Mouse (Mus musculus): ENCODE measurements around the gene Wdpcp. TPM values are rescaled to one million over a fixed set of nuclear protein-coding genes. Genes with fewer than 3 reads are reported as not detected.

The Wdpcp gene
- polyA plus RNA-seq, 1 experiment from 2014 or later = 13.5 TPM

DNA sequence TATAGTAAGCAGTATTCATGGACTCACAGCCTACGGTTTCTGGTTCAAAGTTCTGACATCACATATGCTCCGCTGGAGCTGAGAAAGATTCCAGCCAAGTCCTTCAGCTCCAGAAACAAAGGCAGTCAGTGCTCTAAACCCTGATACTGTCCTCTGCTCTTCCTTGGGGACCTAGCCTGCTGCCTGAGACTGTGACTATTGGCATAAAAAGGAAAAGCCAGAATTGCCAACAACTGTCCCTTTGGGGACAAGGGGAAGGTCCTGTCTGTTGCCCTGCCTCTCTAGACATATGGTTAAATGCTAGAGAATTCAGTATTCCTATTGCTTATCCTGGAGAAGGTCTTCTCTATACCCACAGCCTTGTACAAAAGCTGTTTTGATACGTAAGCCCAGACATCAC lies 252.9 kb downstream of the Wdpcp start:
- Histone ChIP-seq H3K4me1 (no peaks in the 10 kb centered on the region; the same call in 1 of the 2 replicates), H3K27me3 (no peaks in the 10 kb centered on the region), H3K4me2 (replicated peaks) (no peak overlapping the region), H3K9ac (no peak overlapping the region), H3K36me3 (no peaks in the 10 kb centered on the region), H3K27ac (no peak overlapping the region), H3K4me3 (no peak overlapping the region), H3K9me3 (no peaks in the 10 kb centered on the region)
- WGBS = 91% methylated on average over 3 of the region's 3 CpGs
- ATAC-seq (ENCODE audit: insufficient number of reproducible peaks, insufficient read depth, low FRiP score, low TSS enrichment) = no peak

DNA sequence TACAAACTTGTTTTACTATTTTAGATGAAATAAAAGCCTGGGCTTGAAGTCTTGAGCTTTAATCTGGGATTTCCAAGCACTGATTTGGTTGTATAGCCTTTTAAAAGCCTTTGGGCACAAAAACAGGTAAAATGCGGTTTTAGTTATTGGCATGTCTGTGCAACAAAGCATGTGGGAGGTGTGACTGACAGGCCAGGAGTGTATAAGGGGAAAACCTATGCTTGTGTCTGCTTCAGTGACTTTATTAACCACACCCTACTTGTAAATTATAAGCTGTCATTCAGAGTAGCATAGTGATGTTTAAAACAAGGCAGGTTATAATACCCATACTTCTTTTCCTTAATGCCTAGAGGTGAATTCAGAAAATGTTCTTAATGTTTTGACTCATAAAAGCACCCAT lies 254.5 kb downstream of the Wdpcp start:
- no peak overlapping the region for H3K4me2 ChIP-seq (replicated peaks)
- no peak for ATAC-seq (ENCODE audit: insufficient number of reproducible peaks, insufficient read depth, low FRiP score, low TSS enrichment)
- H3K4me3 ChIP-seq = no peak overlapping the region
- no peak overlapping the region for H3K9ac ChIP-seq
- no peaks in the 10 kb centered on the region for H3K9me3 ChIP-seq
- H3K27ac ChIP-seq = no peak overlapping the region
- H3K4me1 ChIP-seq = no peaks in the 10 kb centered on the region; the same call in 1 of the 2 replicates
- H3K36me3 ChIP-seq = no peaks in the 10 kb centered on the region
- H3K27me3 ChIP-seq = no peaks in the 10 kb centered on the region
- 71% methylated on average over 1 of the region's 1 CpGs for WGBS

DNA sequence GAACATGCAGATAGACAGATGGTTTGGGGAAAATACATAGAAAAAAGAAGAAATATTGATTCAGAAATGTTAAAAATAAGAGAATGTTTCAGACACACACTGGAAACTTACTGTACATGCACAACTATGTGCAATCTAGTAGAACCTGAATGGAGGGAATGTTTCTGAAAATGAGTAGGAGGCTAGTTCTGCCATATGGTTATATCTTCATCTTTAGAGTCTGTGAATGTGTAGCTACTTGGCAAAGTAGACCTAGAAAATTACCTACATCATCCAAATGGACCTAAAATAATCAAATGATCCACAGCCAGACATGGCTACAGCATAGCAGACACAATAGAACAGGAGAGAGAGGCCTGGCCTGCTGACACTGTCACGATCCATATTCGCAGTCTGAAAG lies 275.0 kb downstream of the Wdpcp start:
- no peak for ATAC-seq (ENCODE audit: insufficient number of reproducible peaks, insufficient read depth, low FRiP score, low TSS enrichment)
- Histone ChIP-seq H3K4me3 (no peak overlapping the region), H3K9me3 (no peaks in the 10 kb centered on the region), H3K27ac (no peak overlapping the region), H3K36me3 (no peaks in the 10 kb centered on the region), H3K4me2 (replicated peaks) (no peak overlapping the region), H3K9ac (no peak overlapping the region), H3K27me3 (no peaks in the 10 kb centered on the region), H3K4me1 (no peaks in the 10 kb centered on the region)
- WGBS = 95% methylated on average over 2 of the region's 2 CpGs

DNA sequence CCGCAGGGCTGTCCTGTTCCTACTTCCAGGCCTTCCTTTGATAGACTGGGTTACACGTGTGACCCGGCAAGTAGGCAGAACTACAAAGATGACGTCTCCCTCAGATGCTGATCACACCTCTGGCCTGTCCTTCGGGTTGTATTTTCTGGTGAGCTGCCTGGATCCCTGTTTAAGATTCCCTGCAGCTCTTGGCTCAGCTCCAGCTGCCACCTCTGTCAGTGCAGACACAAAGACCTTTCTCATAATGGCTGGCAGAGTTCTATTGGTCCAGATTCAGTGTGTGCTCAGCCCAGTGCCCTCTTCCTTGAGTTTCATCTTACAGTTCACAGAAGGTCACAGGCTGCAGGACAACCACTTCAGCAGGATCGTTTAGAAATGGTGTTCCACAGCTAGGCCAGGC lies 292.0 kb downstream of the Wdpcp start:
- H3K4me2 ChIP-seq (replicated peaks) = no peak overlapping the region
- H3K9me3 ChIP-seq = no peaks in the 10 kb centered on the region
- WGBS = 42% methylated on average over 6 of the region's 6 CpGs
- H3K36me3 ChIP-seq = no peaks in the 10 kb centered on the region
- H3K27ac ChIP-seq = 0 out of 2 replicates have a peak overlapping the region, but pooled peaks have one; percentile 13
- H3K4me3 ChIP-seq = no peak overlapping the region
- no peak for ATAC-seq (ENCODE audit: insufficient number of reproducible peaks, insufficient read depth, low FRiP score, low TSS enrichment)
- no peaks in the 10 kb centered on the region for H3K4me1 ChIP-seq
- H3K27me3 ChIP-seq = no peaks in the 10 kb centered on the region
- no peak overlapping the region for H3K9ac ChIP-seq

DNA sequence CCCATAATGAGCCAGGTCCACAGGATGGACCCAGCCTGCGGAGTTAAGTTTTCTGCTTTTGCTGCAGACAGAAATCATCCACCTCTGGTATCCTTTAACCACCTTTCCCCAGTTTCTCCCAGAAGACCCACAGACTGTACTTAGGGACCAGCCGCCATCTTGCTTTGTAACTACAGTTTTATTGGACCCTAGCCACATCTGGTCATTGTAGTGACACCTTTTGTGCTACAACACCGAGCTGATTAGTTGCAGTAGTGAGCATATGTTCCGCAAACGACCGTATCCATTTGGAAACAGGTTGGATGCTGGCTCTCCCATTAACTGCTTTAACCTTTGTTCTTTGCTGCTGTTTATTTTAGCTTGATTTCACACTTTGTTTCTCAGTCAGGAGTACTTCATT lies 292.5 kb downstream of the Wdpcp start:
- Histone ChIP-seq H3K4me1 (no peaks in the 10 kb centered on the region), H3K4me3 (no peak overlapping the region), H3K27ac (0 out of 2 replicates have a peak overlapping the region, but pooled peaks have one; percentile 13), H3K36me3 (no peaks in the 10 kb centered on the region), H3K9me3 (no peaks in the 10 kb centered on the region), H3K4me2 (replicated peaks) (no peak overlapping the region), H3K27me3 (no peaks in the 10 kb centered on the region), H3K9ac (no peak overlapping the region)
- ATAC-seq (ENCODE audit: insufficient number of reproducible peaks, insufficient read depth, low FRiP score, low TSS enrichment) = no peak
- WGBS = 70% methylated on average over 6 of the region's 6 CpGs

DNA sequence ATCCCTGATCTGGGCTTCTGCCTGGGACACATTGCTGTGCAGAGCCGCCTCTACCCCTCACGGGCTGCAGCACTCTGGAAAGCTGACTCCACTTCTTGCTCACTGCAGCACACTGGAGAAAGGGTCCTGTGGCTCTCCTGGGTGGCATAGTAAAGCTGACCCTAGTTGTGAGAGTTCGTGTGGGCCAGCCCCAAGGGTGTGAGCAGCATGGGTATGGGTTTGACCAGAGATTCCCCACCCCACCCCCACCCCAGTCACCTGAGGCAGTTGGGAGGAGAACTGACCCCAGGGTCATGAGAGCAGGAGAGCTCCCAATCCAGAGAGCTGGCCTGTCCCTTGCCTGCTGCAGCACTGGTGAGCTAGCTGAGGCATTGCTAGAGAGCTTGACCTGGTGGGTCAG lies 296.6 kb downstream of the Wdpcp start:
- Histone ChIP-seq H3K4me1 (no peaks in the 10 kb centered on the region), H3K27ac (no peak overlapping the region), H3K36me3 (no peaks in the 10 kb centered on the region), H3K9me3 (no peaks in the 10 kb centered on the region), H3K4me2 (replicated peaks) (no peak overlapping the region), H3K4me3 (no peak overlapping the region), H3K9ac (no peak overlapping the region), H3K27me3 (no peaks in the 10 kb centered on the region)
- 0 out of 2 replicates have a peak, but pooled peaks have one; percentile 22 for ATAC-seq (ENCODE audit: insufficient number of reproducible peaks, insufficient read depth, low FRiP score, low TSS enrichment)
- 61% methylated on average over 3 of the region's 3 CpGs for WGBS

DNA sequence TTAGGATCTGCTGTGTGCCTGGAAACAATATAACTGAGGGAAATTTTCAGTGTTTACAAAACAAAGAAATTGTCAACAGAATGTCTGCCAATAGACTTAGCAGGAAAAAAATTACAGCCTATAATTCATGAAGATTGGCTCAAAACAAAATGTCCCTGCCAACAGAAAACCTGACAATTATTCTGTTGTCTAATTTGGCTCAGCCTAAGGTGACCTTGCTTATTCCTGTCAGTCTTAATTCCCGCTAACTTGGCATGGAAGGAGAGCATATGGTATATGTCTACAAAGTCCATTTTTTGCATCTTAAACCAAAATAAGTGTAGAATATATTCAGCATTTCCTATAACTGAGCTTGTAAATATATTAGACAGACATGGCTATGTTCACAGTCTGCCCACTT lies 298.8 kb downstream of the Wdpcp start:
- Histone ChIP-seq H3K27me3 (no peaks in the 10 kb centered on the region), H3K4me1 (no peaks in the 10 kb centered on the region), H3K4me3 (no peak overlapping the region), H3K9me3 (no peaks in the 10 kb centered on the region), H3K4me2 (replicated peaks) (no peak overlapping the region), H3K9ac (no peak overlapping the region), H3K36me3 (no peaks in the 10 kb centered on the region), H3K27ac (no peak overlapping the region)
- 80% methylated on average over 1 of the region's 1 CpGs for WGBS
- no peak for ATAC-seq (ENCODE audit: insufficient number of reproducible peaks, insufficient read depth, low FRiP score, low TSS enrichment)

DNA sequence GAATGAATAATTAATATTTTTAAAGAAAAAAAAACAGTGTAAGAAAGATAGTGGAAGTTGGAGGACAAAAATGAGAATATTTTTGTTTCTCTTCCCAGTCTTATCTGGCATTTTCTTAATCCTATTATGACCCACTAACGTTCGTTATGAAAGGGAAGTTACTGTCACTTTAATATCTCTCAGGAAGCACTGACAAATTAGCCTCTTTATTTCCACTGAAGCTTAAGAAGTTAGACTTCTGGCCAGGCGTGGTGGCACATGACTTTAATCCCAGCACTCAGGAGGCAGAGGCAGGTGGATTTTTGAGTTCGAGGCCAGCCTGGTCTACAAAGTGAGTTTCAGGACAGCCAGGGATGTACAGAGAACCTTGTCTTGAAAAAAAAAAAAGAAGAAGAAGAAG lies 299.7 kb downstream of the Wdpcp start:
- H3K9ac ChIP-seq = no peak overlapping the region
- 73% methylated on average over 4 of the region's 4 CpGs for WGBS
- H3K36me3 ChIP-seq = no peaks in the 10 kb centered on the region
- H3K9me3 ChIP-seq = no peaks in the 10 kb centered on the region
- no peak overlapping the region for H3K27ac ChIP-seq
- H3K4me2 ChIP-seq (replicated peaks) = no peak overlapping the region
- H3K27me3 ChIP-seq = no peaks in the 10 kb centered on the region
- H3K4me3 ChIP-seq = no peak overlapping the region
- ATAC-seq (ENCODE audit: insufficient number of reproducible peaks, insufficient read depth, low FRiP score, low TSS enrichment) = no peak
- H3K4me1 ChIP-seq = no peaks in the 10 kb centered on the region

DNA sequence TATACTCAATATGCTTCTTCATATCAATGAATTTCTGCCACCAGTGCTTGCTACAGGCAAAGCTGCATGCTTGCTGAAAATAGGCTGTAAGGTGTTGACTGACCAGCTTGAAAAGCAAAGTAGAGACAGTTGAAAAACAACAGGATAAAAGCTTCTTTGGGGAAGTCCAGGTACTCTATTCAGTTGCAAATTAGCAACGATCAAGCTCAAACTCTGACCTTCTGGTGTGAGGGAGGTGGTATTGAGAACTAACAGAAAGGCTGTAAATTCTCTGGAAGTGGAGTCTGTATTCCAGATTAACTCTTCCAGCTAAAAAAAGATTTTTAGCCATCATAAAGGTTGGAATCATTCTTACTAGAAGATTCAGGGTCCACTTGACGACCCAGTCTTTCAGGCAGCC lies 303.0 kb downstream of the Wdpcp start:
- Histone ChIP-seq H3K27me3 (no peaks in the 10 kb centered on the region), H3K27ac (no peak overlapping the region), H3K4me2 (replicated peaks) (no peak overlapping the region), H3K4me1 (no peaks in the 10 kb centered on the region), H3K9ac (no peak overlapping the region), H3K36me3 (no peaks in the 10 kb centered on the region), H3K4me3 (no peak overlapping the region), H3K9me3 (no peaks in the 10 kb centered on the region)
- WGBS = 87% methylated on average over 2 of the region's 2 CpGs
- ATAC-seq (ENCODE audit: insufficient number of reproducible peaks, insufficient read depth, low FRiP score, low TSS enrichment) = no peak

DNA sequence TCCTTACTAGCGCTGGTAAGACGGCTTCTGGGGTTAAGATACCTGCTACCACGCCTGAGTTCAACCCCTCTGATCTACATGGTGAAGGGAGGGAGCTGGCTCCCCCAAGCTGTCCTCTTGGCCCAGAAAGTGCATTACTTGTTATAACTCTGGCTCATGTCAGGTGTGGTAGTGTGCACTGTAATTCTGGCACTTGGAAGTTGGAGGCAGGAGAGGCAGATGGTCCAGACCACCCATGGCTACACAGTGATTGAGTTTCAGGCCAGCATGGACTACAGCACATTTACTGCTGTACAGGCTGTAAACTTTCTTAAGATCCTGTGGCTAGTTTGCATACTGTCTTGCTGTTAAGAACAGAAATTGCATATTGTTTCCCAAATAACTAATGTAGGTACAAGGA lies 322.7 kb downstream of the Wdpcp start:
- no peak overlapping the region for H3K9ac ChIP-seq
- no peaks in the 10 kb centered on the region for H3K4me1 ChIP-seq
- no peaks in the 10 kb centered on the region for H3K9me3 ChIP-seq
- no peaks in the 10 kb centered on the region for H3K27me3 ChIP-seq
- H3K36me3 ChIP-seq = no peaks in the 10 kb centered on the region
- H3K4me2 ChIP-seq (replicated peaks) = no peak overlapping the region
- no peak overlapping the region for H3K27ac ChIP-seq
- ATAC-seq (ENCODE audit: insufficient number of reproducible peaks, insufficient read depth, low FRiP score, low TSS enrichment) = no peak
- H3K4me3 ChIP-seq = no peak overlapping the region
- WGBS = 87% methylated on average over 3 of the region's 3 CpGs

DNA sequence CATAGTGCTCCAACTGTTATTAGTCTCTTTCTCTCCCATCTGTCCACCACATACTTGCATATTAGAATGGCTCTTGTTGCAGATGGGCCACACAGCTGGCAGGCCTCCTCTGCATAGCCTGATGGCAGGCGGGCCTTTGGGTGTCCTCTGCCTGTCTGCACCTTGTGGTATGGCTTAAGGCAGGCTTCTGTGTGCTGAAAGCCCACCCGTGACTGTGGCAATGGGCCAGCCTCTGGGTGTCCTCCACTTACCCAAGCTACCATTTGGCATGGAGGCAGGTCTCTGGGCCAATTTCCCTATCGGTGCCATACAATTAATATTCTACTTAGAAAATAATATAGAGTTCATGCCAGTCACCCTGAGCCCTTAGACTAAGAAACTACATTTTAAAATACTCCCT lies 350.5 kb downstream of the Wdpcp start:
- WGBS = 82% methylated on average over 3 of the region's 3 CpGs

More for the DNA sequence above, 350.5 kb downstream of the Wdpcp start:
- no peak overlapping the region for H3K4me2 ChIP-seq (replicated peaks)
- H3K27ac ChIP-seq = no peak overlapping the region
- no peak overlapping the region for H3K4me3 ChIP-seq
- no peak for ATAC-seq (ENCODE audit: insufficient number of reproducible peaks, insufficient read depth, low FRiP score, low TSS enrichment)
- no peaks in the 10 kb centered on the region for H3K9me3 ChIP-seq
- H3K4me1 ChIP-seq = no peaks in the 10 kb centered on the region
- no peaks in the 10 kb centered on the region for H3K27me3 ChIP-seq
- no peaks in the 10 kb centered on the region for H3K36me3 ChIP-seq
- no peak overlapping the region for H3K9ac ChIP-seq
